Mouse (Mus musculus) lung, adult 2 months (tissue): ENCODE measurements around the gene Zfp37.
"Not testable (repeated sequence)": the region's sequence is repeated elsewhere in the genome, so short reads cannot be mapped to it uniquely, and the experiment has no call there.

ENCODE experiments used
- CTCF ChIP-seq: fragments of 200-500 bp; IDR thresholded peaks from 2 replicates; pipeline ENCODE4 v1.5.1; 2011; ENCODE audit warnings: mild to moderate bottlenecking, low read length, control low read depth; ENCODE audit not compliant: insufficient read depth
- POLR2A ChIP-seq: fragments of 200-500 bp; IDR thresholded peaks from 2 replicates; pipeline ENCODE4 v1.6.1; 2011; ENCODE audit warnings: low read depth, mild to moderate bottlenecking, control low read depth, low read length, borderline replicate concordance; ENCODE audit errors: extremely low read depth

- not testable (repeated sequence) for TF ChIP-seq CTCF, POLR2A
Observed at GRCm38 (mm10) chr4:62167636-62168035, 63.2 kb downstream of the Zfp37 start.
